ENCODE assay signal across 15 mouse cellular contexts in genomic region chr10:115493778-115494141, GRCm38 (mm10).
DNase-seq lines count a peak whose midpoint lies in the region; ATAC-seq and TF ChIP-seq lines count a peak whose summit lies in the region.
"Had no signal": no experiment of that assay in that cellular context is flagged by ENCODE, and none has a peak within 500 bp of the region (broad histone marks: within the 10 kb centered on the region; RNA-seq: fewer than 3 reads in every experiment).

No protein-coding gene starts in this region.

- H3K9me3 ChIP-seq in forebrain, embryonic 14.5 days (replicated peaks; ENCODE audit: control insufficient read depth, low read length) = no peaks in the 10 kb centered on the region
- H3K9me3 ChIP-seq in forebrain, embryonic 11.5 days (ENCODE audit: control insufficient read depth, low read length) = no peaks in the 10 kb centered on the region
- no peaks in the 10 kb centered on the region for H3K9me3 ChIP-seq in lung, embryonic 15.5 days
- no peaks in the 10 kb centered on the region for H3K9me3 ChIP-seq in intestine, postnatal 0 days (ENCODE audit: control insufficient read depth)
- no peaks in the 10 kb centered on the region for H3K9me3 ChIP-seq in stomach, embryonic 15.5 days

- H3K4me3 ChIP-seq in forebrain, embryonic 14.5 days (ENCODE audit: low read depth, low read length) = no peak overlapping the region
- H3K4me3 ChIP-seq in forebrain, embryonic 11.5 days (ENCODE audit: low read depth, low read length) = no peak overlapping the region
- H3K4me3 ChIP-seq in lung, embryonic 15.5 days = no peak overlapping the region
- no peak overlapping the region for H3K4me3 ChIP-seq in intestine, postnatal 0 days (ENCODE audit: low read depth, low read length)
- no peak overlapping the region; the same call in 1 of the 2 replicates for H3K4me3 ChIP-seq in stomach, embryonic 15.5 days (replicated peaks)

- H3K4me1 ChIP-seq in forebrain, embryonic 14.5 days (ENCODE audit: control insufficient read depth, insufficient read depth, low read length) = no peaks in the 10 kb centered on the region
- peaks cover 2% of the 10 kb centered on the region; the same call in 1 of the 2 replicates for H3K4me1 ChIP-seq in forebrain, embryonic 11.5 days (replicated peaks; ENCODE audit: control insufficient read depth, insufficient read depth, low read length)
- H3K4me1 ChIP-seq in lung, embryonic 15.5 days = peaks cover 13% of the 10 kb centered on the region; the same call in 1 of the 2 replicates
- H3K4me1 ChIP-seq in intestine, postnatal 0 days (replicated peaks; ENCODE audit: control insufficient read depth, insufficient read depth, low read length) = 0 out of 2 replicates have a peak, but pooled peaks cover 3% of the 10 kb centered on the region
- H3K4me1 ChIP-seq in stomach, embryonic 15.5 days = peaks cover 4% of the 10 kb centered on the region; the same call in 1 of the 2 replicates

- no peak overlapping the region for H3K9ac ChIP-seq in forebrain, embryonic 14.5 days (ENCODE audit: low read length)
- H3K9ac ChIP-seq in forebrain, embryonic 11.5 days (ENCODE audit: low read length) = no peak overlapping the region
- no peak overlapping the region for H3K9ac ChIP-seq in lung, embryonic 15.5 days
- H3K9ac ChIP-seq in intestine, postnatal 0 days (ENCODE audit: low read depth, low read length) = no peak overlapping the region
- H3K9ac ChIP-seq in stomach, embryonic 15.5 days = no peak overlapping the region

- no peaks in the 10 kb centered on the region for H3K27me3 ChIP-seq in forebrain, embryonic 14.5 days (replicated peaks; ENCODE audit: control insufficient read depth, insufficient read depth, low read length)
- H3K27me3 ChIP-seq in forebrain, embryonic 11.5 days (ENCODE audit: control insufficient read depth, insufficient read depth, low read length) = no peaks in the 10 kb centered on the region
- no peaks in the 10 kb centered on the region for H3K27me3 ChIP-seq in lung, embryonic 15.5 days
- H3K27me3 ChIP-seq in intestine, postnatal 0 days (replicated peaks; ENCODE audit: control insufficient read depth, insufficient read depth, low read length) = no peaks in the 10 kb centered on the region
- no peaks in the 10 kb centered on the region for H3K27me3 ChIP-seq in stomach, embryonic 15.5 days (replicated peaks)

- no peak overlapping the region for H3K27ac ChIP-seq in forebrain, embryonic 14.5 days (ENCODE audit: low read depth, low read length)
- no peak overlapping the region for H3K27ac ChIP-seq in forebrain, embryonic 11.5 days (ENCODE audit: low read depth, low read length)
- no peak overlapping the region for H3K27ac ChIP-seq in lung, embryonic 15.5 days
- no peak overlapping the region for H3K27ac ChIP-seq in intestine, postnatal 0 days (ENCODE audit: low read depth, low read length)
- H3K27ac ChIP-seq in stomach, embryonic 15.5 days = no peak overlapping the region

- DNase-seq in forebrain, embryonic 14.5 days (ENCODE audit: low spot score) = no peak
- no peak for DNase-seq in forebrain, embryonic 11.5 days (ENCODE audit: low spot score)
- no peak for DNase-seq in lung, postnatal 10 days
- no peak for DNase-seq in urinary bladder, postnatal 25 days (ENCODE audit: low spot score)
- no peak for DNase-seq in adrenal gland, postnatal 14 days
- DNase-seq: adrenal gland, postnatal 10 days; cerebellum, adult 11-12 months; gastrocnemius, postnatal 25 days; kidney, postnatal 4 days; spleen, adult 18-20 months; thymus, postnatal 4 days had no signal

- ATAC-seq in forebrain, embryonic 14.5 days = no peak
- ATAC-seq in forebrain, embryonic 11.5 days (replicated peaks; ENCODE audit: low FRiP score) = no peak
- ATAC-seq in lung, embryonic 15.5 days (ENCODE audit: borderline replicate concordance, extremely low read depth, low FRiP score, low TSS enrichment) = no peak
- ATAC-seq in intestine, postnatal 0 days = no peak
- no peak for ATAC-seq in stomach, embryonic 15.5 days (ENCODE audit: insufficient read depth, low FRiP score, low read depth)

- 16% methylated on average over 7 of the region's 7 CpGs for WGBS in forebrain, embryonic 14.5 days
- WGBS in forebrain, embryonic 11.5 days = 12% methylated on average over 7 of the region's 7 CpGs
- WGBS in lung, embryonic 15.5 days = 4% methylated on average over 7 of the region's 7 CpGs
- 4% methylated on average over 7 of the region's 7 CpGs for WGBS in intestine, postnatal 0 days
- WGBS in stomach, embryonic 15.5 days = 4% methylated on average over 7 of the region's 7 CpGs

- peak overlapping the region; percentile 35 for H3K4me2 ChIP-seq in forebrain, embryonic 14.5 days (ENCODE audit: low read length)
- no peak overlapping the region for H3K4me2 ChIP-seq in forebrain, embryonic 11.5 days (ENCODE audit: low read depth, low read length, severe bottlenecking)
- peak overlapping the region; percentile 23; the same call in 1 of the 2 replicates for H3K4me2 ChIP-seq in lung, embryonic 15.5 days
- peak overlapping the region; percentile 43 for H3K4me2 ChIP-seq in intestine, postnatal 0 days (replicated peaks; ENCODE audit: low read depth)
- H3K4me2 ChIP-seq in stomach, embryonic 15.5 days = peak overlapping the region; percentile 37
- H3K4me2 ChIP-seq: liver, embryonic 11.5 days had no signal

- TF ChIP-seq CTCF in intestine, postnatal 0 days (IDR thresholded peaks at IDR 0.05; ENCODE audit: low read depth) = no peak

- no peaks in the 10 kb centered on the region for H3K36me3 ChIP-seq in forebrain, embryonic 14.5 days (ENCODE audit: control insufficient read depth, insufficient read depth, low read length)
- H3K36me3 ChIP-seq in forebrain, embryonic 11.5 days (ENCODE audit: control insufficient read depth, insufficient read depth, low read length) = no peaks in the 10 kb centered on the region
- no peaks in the 10 kb centered on the region for H3K36me3 ChIP-seq in lung, embryonic 15.5 days
- no peaks in the 10 kb centered on the region for H3K36me3 ChIP-seq in intestine, postnatal 0 days (ENCODE audit: control insufficient read depth, insufficient read depth)
- H3K36me3 ChIP-seq in stomach, embryonic 15.5 days = no peaks in the 10 kb centered on the region
